Mouse (Mus musculus) embryonic facial prominence, embryonic 11.5 days (tissue): ENCODE measurements around the gene Tecpr2. TPM values are rescaled to one million over a fixed set of nuclear protein-coding genes. Genes with fewer than 3 reads are reported as not detected.

Experiments used
- ATAC-seq: fragments of 200-750 bp; cut with Nextera tagmentation; replicated peaks from 2 replicates; pipeline ENCODE4 v1.8.0; 2017; ENCODE audit warnings: low read depth; ENCODE audit not compliant: insufficient number of reproducible peaks, low FRiP score, low TSS enrichment
- DNase-seq: peaks from one replicate; pipeline ENCODE4 v3.0.0-alpha.2; 2015; ENCODE audit warnings: low spot score
- H3K27ac ChIP-seq: fragments of 300-500 bp; sonication (generic); replicated peaks from 2 replicates; pipeline ENCODE4 v1.5.1; 2014; ENCODE audit warnings: mild to moderate bottlenecking, low read depth, low read length, control low read depth
- H3K27me3 ChIP-seq: fragments of 300-500 bp; sonication (generic); 2 replicates; pipeline ENCODE4 v1.6.1; 2014; ENCODE audit warnings: mild to moderate bottlenecking, low read length, moderate library complexity, mixed read lengths; ENCODE audit not compliant: control insufficient read depth, insufficient read depth
- H3K36me3 ChIP-seq: fragments of 300-500 bp; sonication (generic); replicated peaks from 2 replicates; pipeline ENCODE4 v1.6.1; 2014; ENCODE audit warnings: low read depth, mild to moderate bottlenecking, low read length, moderate library complexity, mixed read lengths; ENCODE audit not compliant: control insufficient read depth, insufficient read depth
- H3K4me1 ChIP-seq: fragments of 300-500 bp; sonication (generic); 2 replicates; pipeline ENCODE4 v1.6.1; 2014; ENCODE audit warnings: low read length, mixed read lengths; ENCODE audit not compliant: control insufficient read depth, insufficient read depth
- H3K4me2 ChIP-seq: fragments of 300-500 bp; sonication (generic); 2 replicates; pipeline ENCODE4 v1.6.1; 2014; ENCODE audit warnings: low read depth, mild to moderate bottlenecking, control low read depth, low read length, moderate library complexity
- H3K4me3 ChIP-seq: fragments of 300-500 bp; sonication (generic); 2 replicates; pipeline ENCODE4 v1.5.1; 2014; ENCODE audit warnings: low read depth, low read length, control low read depth
- H3K9ac ChIP-seq: fragments of 300-500 bp; sonication (generic); replicated peaks from 2 replicates; pipeline ENCODE4 v1.6.1; 2014; ENCODE audit warnings: mild to moderate bottlenecking, control low read depth, low read length
- H3K9me3 ChIP-seq: fragments of 300-500 bp; sonication (generic); replicated peaks from 2 replicates; pipeline ENCODE4 v1.6.1; 2016; ENCODE audit warnings: mild to moderate bottlenecking, low read length, inconsistent platforms, mixed read lengths; ENCODE audit not compliant: control insufficient read depth
- WGBS: fragments of 180-500 bp; shearing (Covaris S2); extraction: QIAGEN DNeasy Blood & Tissue Kit; methylation state at CpG from one replicate; pipeline ENCODE4 v1.1.7; 2014; 5-methylcytosine and 5-hydroxymethylcytosine counted together
- polyA plus RNA-seq: library from polyadenylated mRNA; unstranded; fragments of >200 nt; fragmentation: Nextera tagmentation; extraction: Ambion mirVana; gene quantifications from 2 replicates; pipeline ENCODE4 v1.2.1, GENCODE M21; 2014

Tecpr2 gene
- polyA plus RNA-seq, 1 experiment from 2014 or later, result 2.5 TPM

GRCm38 (mm10) chr12:110903536-110903935 is 14.5 kb downstream of the Tecpr2 start:
- ATAC-seq (no peak), DNase-seq (no peak)
- Histone ChIP-seq H3K27me3 (no peaks in the 10 kb centered on the region), H3K4me1 (no peaks in the 10 kb centered on the region), H3K36me3 (no peaks in the 10 kb centered on the region; the same call in 1 of the 2 replicates), H3K9me3 (no peaks in the 10 kb centered on the region), H3K4me2 (no peak overlapping the region), H3K4me3 (no peak overlapping the region), H3K9ac (no peak overlapping the region), H3K27ac (no peak overlapping the region)
- WGBS, result 89% methylated on average over 2 of the region's 2 CpGs

DNA sequence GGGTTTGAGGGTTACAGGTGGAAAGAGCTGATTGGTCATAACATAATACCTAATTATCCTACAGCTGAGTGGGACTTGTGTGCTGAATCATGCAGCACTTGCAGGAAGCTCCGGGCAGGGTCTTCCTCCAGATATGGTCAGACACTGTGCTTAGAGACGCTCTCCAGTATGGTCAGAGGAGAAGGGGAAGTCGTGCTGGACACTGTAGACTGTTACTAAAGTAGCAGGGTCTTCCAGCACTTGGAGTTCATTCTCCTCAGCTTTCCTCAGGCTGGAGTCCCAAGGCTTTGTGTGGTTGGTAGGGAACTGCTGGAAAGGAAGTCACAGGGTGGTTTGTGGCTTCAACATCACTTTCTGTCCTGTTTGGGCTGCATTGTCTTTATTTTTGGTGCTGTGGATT is 18.8 kb downstream of the Tecpr2 start:
- no peak overlapping the region for H3K27ac ChIP-seq
- no peaks in the 10 kb centered on the region for H3K27me3 ChIP-seq
- DNase-seq (no peak), ATAC-seq (no peak)
- H3K4me2 ChIP-seq, result no peak overlapping the region
- no peak overlapping the region for H3K4me3 ChIP-seq
- WGBS, result 83% methylated on average over 3 of the region's 3 CpGs
- no peaks in the 10 kb centered on the region; the same call in 1 of the 2 replicates for H3K36me3 ChIP-seq
- no peaks in the 10 kb centered on the region for H3K9me3 ChIP-seq
- H3K9ac ChIP-seq, result no peak overlapping the region
- H3K4me1 ChIP-seq, result no peaks in the 10 kb centered on the region

DNA sequence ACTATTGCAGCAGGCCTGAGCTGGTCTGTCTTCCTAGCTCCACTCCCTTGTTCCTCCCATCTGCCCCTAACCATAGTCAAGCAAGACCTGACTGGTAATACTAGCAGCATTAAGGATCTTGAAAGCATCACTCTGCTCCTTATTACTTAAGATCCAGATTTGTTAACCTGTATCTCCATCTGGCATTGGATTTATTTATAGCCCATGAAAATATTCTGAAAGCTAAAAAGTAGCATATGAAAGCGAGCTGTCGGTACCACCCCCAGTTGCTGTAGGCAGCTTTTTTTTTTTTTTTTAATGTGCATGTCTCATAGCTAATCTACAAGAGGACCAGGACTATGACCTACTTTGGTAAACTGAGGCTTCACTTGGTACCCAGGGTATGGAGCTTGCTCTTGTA is 20.9 kb downstream of the Tecpr2 start:
- WGBS, result 90% methylated on average over 2 of the region's 2 CpGs
- ATAC-seq (no peak), DNase-seq (no peak)
- Histone ChIP-seq H3K36me3 (no peaks in the 10 kb centered on the region; the same call in 1 of the 2 replicates), H3K27me3 (no peaks in the 10 kb centered on the region), H3K27ac (no peak overlapping the region), H3K4me3 (no peak overlapping the region), H3K9ac (no peak overlapping the region), H3K4me2 (no peak overlapping the region), H3K9me3 (no peaks in the 10 kb centered on the region), H3K4me1 (no peaks in the 10 kb centered on the region)

DNA sequence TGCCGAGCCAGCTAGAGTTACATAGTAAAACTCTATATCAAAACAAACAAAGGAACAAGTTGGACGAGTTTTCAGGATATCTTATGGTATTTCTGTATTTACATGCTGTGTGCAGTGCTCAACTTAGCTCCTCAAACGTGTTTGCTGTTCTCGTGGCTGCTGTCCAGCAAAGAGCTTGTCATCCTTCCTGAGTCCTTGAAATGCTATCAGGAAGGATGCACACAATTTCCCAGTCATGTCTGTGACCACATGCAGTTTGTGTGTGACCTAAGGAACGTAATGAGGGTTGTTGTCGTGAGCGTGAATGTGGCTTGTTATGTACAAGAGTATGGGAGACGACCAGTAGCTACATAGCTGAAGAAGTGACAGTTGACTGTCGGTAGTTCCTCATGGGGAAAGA is 26.7 kb downstream of the Tecpr2 start:
- Histone ChIP-seq H3K9ac (no peak overlapping the region), H3K27me3 (no peaks in the 10 kb centered on the region), H3K4me2 (no peak overlapping the region), H3K36me3 (no peaks in the 10 kb centered on the region), H3K4me3 (no peak overlapping the region), H3K9me3 (no peaks in the 10 kb centered on the region), H3K4me1 (no peaks in the 10 kb centered on the region), H3K27ac (no peak overlapping the region)
- no peak for DNase-seq
- ATAC-seq, result no peak
- 85% methylated on average over 9 of the region's 9 CpGs for WGBS

- WGBS, result 96% methylated on average over 4 of the region's 4 CpGs
- Histone ChIP-seq H3K36me3 (no peaks in the 10 kb centered on the region), H3K4me1 (no peaks in the 10 kb centered on the region), H3K9ac (no peak overlapping the region), H3K9me3 (no peaks in the 10 kb centered on the region), H3K4me3 (no peak overlapping the region), H3K27ac (no peak overlapping the region), H3K4me2 (no peak overlapping the region), H3K27me3 (no peaks in the 10 kb centered on the region)
- ATAC-seq (no peak), DNase-seq (no peak)
Observed at GRCm38 (mm10) chr12:110920254-110920653, 31.2 kb downstream of the Tecpr2 start.

DNA sequence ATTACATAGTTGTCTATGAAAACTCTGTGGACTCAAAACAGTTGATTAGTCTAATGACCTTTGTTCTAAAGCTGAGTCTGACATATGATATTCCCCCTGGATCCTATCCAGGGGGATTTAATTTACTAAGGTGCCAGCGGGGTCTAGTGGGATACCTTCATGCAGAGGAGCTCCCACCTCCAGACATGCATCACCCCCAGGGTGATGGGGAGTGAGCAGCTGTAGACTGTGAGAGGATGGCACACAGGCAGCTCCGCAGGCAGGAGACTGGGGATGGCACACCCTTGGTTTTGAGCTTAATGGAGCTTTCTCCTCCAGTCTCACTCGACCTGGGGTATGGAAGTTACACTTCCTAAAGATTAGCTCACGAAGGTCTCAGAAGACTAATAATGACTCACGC is 32.5 kb downstream of the Tecpr2 start:
- Histone ChIP-seq H3K4me2 (no peak overlapping the region), H3K27me3 (no peaks in the 10 kb centered on the region), H3K4me3 (no peak overlapping the region), H3K36me3 (no peaks in the 10 kb centered on the region), H3K4me1 (no peaks in the 10 kb centered on the region), H3K27ac (no peak overlapping the region), H3K9me3 (no peaks in the 10 kb centered on the region), H3K9ac (no peak overlapping the region)
- 78% methylated on average over 5 of the region's 5 CpGs for WGBS
- ATAC-seq (no peak), DNase-seq (no peak)

GRCm38 (mm10) chr12:110932820-110933219 is 43.8 kb downstream of the Tecpr2 start:
- Histone ChIP-seq H3K36me3 (peaks cover 2% of the 10 kb centered on the region), H3K27ac (no peak overlapping the region), H3K9ac (no peak overlapping the region), H3K4me2 (no peak overlapping the region), H3K4me1 (no peaks in the 10 kb centered on the region), H3K4me3 (no peak overlapping the region), H3K27me3 (no peaks in the 10 kb centered on the region), H3K9me3 (no peaks in the 10 kb centered on the region)
- ATAC-seq (no peak), DNase-seq (no peak)
- whole genome bisulfite sequencing, result 71% methylated on average over 5 of the region's 5 CpGs

DNA sequence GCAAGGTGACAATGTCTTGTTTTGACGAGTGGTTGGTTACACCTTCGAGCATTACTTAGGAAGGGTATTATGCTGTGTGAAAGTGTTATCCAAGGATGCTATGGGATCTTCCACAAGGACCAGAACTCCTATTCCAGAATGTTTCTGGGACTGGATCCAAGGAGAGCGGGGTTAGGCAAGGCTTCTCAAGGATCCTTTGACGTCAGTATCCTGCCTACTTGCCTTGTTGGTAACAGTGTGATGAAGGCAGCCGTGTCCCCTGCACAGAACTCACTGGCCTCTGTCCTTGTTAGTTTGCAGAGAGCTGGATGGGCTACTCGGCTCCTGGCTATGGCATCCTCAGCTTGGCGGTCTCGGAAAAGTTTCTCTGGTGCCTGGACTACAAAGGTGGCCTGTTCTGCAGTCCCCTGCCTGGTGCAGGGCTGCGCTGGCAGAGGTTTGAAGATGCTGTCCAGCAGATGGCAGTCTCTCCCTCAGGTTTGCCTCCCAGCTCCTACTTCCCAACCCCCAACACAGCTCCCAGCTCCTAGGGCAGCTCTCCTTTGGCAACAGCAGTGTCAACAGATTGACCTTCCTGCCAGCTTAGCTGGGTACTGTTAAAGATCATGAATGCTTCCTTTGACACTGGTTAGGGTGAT is 47.0 kb downstream of the Tecpr2 start:
- Histone ChIP-seq H3K27me3 (no peaks in the 10 kb centered on the region), H3K9ac (no peak overlapping the region), H3K4me3 (no peak overlapping the region), H3K4me1 (no peaks in the 10 kb centered on the region), H3K27ac (no peak overlapping the region), H3K4me2 (no peak overlapping the region), H3K36me3 (no peaks in the 10 kb centered on the region; the same call in 1 of the 2 replicates), H3K9me3 (no peaks in the 10 kb centered on the region)
- peak; percentile 86 for DNase-seq
- peak; percentile 56; the same call in 1 of the 2 replicates for ATAC-seq
- WGBS, result 57% methylated on average over 9 of the region's 9 CpGs
